Mouse (Mus musculus) CD4-positive, CD25-positive, alpha-beta regulatory T cell, adult 2 months (primary cell): Measurements from ENCODE around the gene Gm5148.
A peak's percentile ranks its signal among the peaks of the same experiment; 100 is the strongest.

Source experiments
- DNase-seq: peaks from one replicate; pipeline ENCODE4 v3.0.0-alpha.2; 2012; ENCODE audit warnings: low read depth, low spot score

The Gm5148 gene

DNA sequence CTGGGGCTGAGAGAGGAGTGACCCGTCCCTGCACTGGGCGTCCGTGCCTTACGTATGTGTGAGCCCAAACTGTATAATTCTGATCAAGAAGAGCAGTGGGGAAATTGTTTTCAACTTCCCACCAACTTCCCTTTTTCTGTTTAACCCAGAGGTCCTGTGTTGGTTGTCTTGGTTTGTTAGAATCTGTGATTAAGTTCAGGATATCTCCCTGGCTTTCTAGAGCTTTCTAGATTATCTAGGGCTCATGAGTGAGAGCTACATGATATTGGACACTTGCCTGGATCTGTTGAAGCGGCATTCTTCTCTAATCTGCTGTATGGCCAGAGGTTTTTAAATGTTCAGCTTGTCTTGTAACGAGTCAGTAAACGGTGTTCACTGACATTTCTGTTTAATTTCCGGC, 30.7 kb downstream of the Gm5148 start:
- no peak for DNase-seq

DNA sequence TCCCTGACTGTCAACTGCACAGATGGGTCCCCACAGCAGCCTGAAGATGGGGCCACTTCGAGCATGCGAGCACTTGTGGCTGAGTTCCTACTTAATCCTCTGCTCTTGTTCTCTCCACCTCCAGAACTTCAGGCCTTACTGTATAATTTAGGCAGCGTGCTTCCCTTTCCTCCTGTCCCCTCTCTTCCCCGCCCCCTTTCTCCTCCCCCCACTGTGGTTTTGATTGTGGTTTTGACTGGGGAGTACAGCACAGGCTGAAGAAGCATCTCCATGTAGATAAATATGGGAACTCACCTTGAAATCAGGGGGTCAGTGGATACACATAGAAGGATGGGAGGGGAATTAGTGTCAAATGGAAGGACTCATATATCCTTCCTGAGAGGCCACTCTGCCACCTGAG, 31.3 kb downstream of the Gm5148 start:
- no peak for DNase-seq

DNA sequence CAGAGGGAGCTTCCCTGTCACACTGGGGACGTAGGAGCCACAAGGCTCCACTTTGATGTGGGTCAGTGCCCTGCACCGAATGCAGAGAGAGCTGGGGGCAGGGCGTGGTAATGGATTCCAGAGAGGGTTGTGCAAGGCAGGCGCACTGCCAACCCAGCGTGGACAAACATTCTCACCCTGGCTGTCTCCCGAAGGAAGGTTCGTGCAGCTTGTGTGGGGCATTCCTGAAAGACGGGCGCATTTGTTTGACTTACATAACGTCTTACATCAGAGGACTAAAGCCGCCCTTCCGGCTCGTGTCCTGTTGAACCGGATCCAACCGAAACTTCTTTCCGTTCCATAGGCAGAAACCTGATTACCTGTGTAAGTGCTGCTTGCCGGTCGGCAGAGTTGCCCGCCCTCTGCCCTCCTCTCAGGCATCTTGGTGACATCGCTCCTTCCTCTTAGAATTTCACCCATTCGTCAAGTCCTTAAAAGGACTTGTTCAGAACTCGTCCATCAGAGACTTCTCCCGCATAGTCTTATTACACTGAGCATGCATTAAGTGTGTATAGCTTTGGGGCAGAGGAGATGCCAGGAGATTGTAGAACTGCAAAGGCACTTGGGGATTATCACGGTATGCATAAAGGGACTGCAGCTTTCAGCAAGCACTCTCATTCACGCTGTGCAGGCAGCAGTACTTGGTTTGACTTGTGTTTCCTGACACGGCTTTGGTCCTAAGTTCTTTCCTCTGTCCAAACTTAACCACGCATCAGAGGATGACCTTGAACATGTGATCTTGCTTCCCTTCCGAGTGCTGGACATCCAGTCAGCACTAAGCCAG, 36.9 kb downstream of the Gm5148 start:
- peak; percentile 71 for DNase-seq

DNA sequence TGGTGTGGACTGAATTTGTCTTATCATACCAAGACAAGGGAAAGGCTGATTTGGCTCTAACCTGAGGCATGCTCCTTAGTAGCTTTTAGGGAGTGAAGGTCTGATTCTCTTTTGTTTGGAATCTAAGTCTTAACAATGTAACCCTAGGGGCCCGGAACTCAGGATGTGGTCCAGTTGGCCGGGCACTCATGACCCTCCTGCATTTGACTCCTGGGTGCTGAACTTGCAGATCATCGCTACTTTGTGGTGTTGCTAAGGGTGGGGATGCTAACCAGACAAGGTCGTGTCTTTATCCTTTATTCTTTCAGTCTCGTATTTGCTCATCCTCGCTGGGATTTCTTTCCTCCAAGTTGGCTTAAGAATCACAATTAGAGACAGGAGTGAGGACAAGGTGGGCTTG, 37.5 kb downstream of the Gm5148 start:
- DNase-seq = peak; percentile 16

DNA sequence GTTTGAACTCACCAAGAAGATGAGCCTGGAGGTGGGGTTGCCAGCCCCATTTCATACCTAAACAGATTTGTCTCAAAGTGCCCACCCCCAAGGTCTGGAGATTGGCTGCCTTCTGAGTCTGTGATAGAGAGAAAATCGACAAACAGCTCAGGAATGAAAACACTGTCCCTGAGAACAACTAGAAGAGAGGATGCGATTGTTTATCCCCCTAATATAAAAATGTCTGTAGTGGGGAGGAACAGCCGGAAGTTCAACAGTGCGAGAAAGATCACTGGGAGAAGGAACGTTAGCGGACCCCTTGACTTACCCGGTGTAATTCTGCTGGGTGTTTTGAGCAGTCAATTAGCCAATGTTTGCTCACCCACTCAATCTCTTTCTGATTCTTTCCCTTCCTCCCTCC, 38.1 kb downstream of the Gm5148 start:
- DNase-seq = no peak

DNA sequence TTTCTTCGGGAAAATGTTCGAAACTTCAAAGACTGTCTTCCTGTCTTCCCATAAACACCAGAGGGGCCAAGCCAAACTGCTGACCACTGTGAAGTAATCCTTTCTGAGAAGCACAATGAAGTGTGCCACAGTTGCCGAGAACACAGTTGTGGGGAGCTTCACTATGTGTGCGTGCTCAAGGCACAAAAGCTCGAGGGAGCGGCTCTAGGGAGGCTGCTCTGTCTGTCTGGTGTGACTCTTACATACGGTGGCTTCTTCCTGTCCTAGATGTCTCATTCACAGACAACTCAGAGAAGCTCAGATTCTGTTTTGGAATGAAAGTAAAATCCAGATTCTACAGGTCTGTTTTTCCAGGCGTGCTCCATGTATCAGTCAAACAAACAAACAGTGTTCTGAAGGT, 48.0 kb downstream of the Gm5148 start:
- DNase-seq = no peak

DNA sequence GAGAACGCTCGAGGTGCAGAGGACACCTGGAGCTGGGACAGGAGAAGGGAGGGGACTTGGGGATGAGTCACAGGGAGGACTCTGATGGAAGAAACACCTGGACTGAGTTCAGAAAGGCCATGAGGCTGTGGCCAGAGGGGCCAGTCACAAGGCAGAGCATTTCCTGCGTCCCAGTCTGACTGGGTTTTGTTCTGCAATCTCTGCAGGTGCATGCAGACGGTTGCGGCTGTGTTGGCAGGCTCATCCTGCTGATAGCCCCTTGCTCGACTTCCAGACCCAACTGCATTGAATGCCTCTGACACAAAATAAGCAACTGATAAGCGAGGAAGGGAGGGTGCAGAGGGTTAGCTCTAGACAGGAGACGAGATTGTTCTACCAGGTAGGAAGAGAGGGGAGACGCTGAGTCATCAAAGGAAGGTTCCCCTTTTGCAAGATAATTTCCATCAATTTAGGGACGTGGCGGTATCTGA, 49.2 kb downstream of the Gm5148 start:
- peak; percentile 27 for DNase-seq

DNA sequence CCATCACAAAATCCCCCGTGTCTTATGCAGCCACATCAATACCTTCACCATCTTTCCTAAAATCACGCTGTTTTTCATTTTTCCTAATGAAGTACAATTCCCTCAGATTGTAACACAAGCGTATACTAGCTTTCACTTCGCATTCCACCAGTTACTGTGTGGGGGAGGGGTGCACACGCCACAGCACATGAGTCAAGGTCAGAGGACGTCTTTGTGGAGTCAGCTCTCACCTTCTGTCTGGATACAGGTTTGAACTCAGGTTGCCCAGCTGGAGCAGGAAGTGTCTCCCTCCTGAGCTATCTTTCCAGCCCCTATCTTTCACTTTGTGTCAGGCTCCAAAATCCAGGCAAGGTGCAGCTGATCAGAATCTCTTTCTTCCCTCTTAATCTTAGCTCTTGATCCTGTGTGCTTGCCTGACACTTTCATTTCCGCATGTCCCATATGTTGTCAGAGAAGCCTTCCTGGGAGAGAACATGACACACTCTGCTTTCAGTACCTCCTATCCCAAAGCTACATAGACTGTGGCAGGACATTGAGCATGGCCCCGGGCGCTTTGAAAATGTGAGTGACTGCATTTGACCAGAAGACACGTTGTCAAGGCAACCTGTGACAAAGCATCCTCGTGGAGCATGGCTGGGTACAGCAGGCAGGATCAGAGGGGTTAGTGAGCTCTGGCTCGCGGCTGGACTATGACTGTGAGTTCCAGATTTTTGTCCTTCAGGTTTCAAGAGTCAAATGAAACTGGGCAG, 50.6 kb downstream of the Gm5148 start:
- no peak for DNase-seq

DNA sequence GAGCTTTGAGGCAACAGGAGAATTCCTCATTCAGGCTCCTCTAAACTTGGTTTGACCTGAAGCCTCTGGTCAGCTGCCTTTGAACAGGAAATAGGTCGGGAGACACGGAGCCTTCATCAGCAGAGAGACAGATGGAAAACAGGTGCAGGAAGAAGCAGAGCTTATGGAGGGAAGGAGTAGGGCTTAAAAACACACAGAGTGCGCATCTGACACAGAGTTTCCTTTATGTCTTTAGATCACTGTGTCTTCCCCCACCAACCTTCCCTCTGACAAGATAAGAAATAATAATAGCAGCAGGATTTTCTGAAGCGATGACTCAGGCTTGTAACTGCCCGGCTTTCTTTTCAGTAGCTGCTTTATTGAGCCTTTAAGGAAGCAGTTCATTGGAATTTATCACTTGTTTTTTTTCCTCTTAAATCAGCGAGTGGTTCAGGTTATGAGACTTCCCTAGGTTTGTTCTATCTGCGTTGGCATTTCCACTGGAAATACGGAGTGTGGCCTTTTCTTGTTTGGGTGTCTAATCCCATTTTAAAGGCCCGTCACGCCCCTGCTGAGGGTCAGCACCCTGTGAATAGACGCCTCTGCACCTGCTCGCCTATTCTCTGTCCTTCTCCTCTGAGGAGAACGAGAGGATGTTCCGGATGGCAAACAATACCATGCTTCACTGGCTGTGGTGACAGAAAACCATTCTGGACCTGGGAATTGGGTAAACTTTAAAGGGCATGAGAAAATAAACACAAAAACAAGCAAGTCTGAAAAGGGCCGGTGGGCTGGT, 51.8 kb downstream of the Gm5148 start:
- DNase-seq = no peak

DNA sequence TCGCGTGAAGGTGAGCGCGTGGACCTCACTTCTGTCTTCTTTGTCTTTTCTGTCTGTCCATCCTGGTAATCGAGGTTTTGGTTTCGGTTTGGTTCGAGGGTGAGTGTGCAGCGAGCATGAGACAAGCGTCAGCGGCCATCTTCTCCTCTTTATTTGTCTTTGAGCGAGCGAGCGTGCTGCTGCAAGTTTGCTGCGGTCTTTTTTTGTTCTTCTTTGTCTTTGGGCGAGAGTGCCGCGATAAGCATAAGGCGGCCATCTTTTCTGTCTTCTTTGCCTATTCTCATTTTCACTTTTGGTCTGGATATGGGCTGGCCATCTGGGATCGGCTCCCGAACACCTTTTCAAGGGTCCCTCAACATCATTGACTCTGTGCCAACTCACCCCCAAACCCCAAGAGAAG, 55.2 kb downstream of the Gm5148 start:
- DNase-seq = no peak

DNA sequence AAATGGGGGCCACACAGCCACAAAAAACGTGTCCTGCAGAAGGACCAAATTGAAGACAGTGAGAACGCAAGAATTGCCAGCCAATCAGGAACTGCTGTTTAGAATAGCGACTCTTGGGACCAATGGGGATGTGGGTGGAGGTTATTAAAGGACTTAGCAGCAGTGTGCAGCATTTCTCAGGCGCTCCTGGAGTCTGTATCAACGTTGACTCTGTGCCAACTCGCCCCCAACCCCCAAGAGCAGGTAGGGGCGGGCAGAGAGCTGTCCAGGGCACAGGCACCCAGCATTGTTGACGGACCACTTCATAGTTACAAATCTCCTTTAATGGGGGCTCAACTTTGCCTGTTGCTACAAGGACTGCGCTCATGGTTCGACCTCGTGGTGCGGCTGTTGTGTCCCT, 55.6 kb downstream of the Gm5148 start:
- no peak for DNase-seq

DNA sequence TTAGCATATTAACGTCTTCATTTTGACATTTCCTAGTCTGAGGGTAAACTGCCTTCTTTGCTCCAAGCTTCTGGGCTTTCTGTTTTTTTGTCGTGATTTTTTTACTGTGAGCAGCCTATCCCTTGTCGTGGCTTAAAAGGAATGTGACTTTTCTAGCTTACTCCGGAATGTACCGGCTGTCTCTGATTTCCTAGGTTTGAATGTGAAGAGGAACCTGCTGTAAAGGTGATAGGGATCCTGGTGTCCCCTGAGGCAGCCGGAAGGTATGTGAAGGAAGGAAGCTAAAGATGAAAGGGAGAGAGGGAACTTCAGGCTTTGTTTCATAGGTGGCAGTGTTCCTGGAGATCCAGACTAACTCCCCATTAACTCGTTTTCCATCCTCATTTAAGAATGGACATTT, 56.6 kb downstream of the Gm5148 start:
- DNase-seq = no peak

DNA sequence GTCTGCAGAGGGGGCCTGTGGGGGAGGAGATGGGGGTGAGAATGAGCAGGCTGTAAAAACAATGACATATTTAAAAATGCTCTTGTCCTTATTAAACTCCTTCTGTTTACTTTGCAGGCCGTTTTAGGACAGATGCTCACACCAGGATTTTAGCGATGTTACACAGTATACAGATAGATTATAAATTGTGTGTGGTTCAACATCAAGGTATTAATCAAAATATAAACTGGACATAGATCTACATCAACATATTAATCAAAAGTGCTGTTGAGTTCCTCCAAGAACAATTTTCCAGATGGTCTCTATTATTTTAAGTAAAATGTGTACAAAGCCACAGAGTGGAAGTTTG, 57.2 kb downstream of the Gm5148 start:
- no peak for DNase-seq

DNA sequence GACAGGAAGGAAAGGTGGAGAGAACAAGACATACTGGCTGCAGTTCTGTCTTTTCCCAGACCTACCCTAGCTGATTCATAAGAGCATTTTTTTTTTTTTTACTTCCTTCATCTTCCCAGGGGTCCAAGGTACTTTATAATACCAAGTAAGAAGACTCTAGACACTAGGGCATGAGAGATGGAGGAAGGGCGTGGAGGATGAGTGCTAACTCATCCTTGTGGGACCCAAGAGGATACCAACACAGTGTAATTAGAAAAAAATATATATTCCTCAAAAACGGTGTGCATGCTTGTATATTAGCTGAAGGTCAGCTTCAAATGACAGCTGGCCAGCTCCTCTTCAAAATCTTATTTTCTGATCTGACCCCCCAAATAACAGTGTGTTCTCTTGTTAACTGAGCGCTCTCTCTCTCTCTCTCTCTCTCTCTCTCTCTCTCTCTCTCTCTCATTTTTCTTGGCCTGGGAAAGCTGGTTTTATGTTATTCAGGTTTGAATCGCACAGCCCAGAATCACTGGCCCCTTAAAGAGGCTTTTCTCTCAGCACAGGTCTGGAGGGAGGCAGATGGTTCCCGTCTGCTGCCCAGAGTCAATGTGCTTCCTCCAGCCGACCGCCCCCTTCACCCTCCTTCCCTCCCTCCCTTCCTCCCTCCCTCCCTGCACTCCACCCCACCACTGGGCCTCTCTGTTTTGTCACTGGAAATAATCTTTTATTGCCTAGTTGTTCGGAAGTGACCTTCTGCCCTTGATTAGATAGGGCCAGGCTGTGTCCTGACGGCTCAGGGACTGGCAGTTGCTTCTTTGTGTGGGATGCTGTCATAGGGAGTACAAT, 57.8 kb downstream of the Gm5148 start:
- DNase-seq = no peak
